Mouse (Mus musculus): Measurements from ENCODE around the gene Nelfcd. TPM values are rescaled to one million over a fixed set of nuclear protein-coding genes. Genes with fewer than 3 reads are reported as not detected.

Gene Nelfcd
- total RNA-seq, 1 experiment = 63.8 TPM

- Histone ChIP-seq H3K9me3 (ENCODE audit: control insufficient read depth, insufficient read depth, low read depth, low read length) (no peaks in the 10 kb centered on the region), H3K4me3 (ENCODE audit: insufficient read depth in 1 of 2, low read depth in 1 of 2, low read length in 2 of 2, poor library complexity in 1 of 2, severe bottlenecking in 1 of 2) (no peak overlapping the region), H3K9ac (ENCODE audit: insufficient read depth, low read depth, low read length, poor library complexity, severe bottlenecking) (no peak overlapping the region), H3K27ac (ENCODE audit: insufficient read depth, low read depth, low read length, poor library complexity, severe bottlenecking) (no peak overlapping the region), H3K4me1 (ENCODE audit: control insufficient read depth in 2 of 2, insufficient read depth in 2 of 2, low read length in 2 of 2, poor library complexity in 1 of 2) (no peaks in the 10 kb centered on the region), H3K36me3 (ENCODE audit: control insufficient read depth, insufficient read depth, low read length, poor library complexity, severe bottlenecking) (peaks cover 42% of the 10 kb centered on the region)
- in situ Hi-C loops (cut with MboI; ENCODE audit: low sequenced_read_pairs in 2 of 2, unreplicated experiment in 2 of 2) = no loop called here
- no peak for DNase-seq (ENCODE audit: low read depth, low spot score)
- TF ChIP-seq ZC3H11A (IDR thresholded peaks at IDR 0.05; ENCODE audit: borderline replicate concordance, low read depth, low read length) (no peak), CHD2 (IDR thresholded peaks at IDR 0.05; ENCODE audit: low read depth, low read length) (no peak), MAFK (IDR thresholded peaks at IDR 0.05; ENCODE audit: insufficient read depth, low read depth, low read length) (no peak)
Measured at GRCm38 (mm10) chr2:174421107-174421506, 5.5 kb downstream of the Nelfcd start.

- DNase-seq (ENCODE audit: low read depth, low spot score) = no peak
- Histone ChIP-seq H3K9ac (ENCODE audit: insufficient read depth, low read depth, low read length, poor library complexity, severe bottlenecking) (no peak overlapping the region), H3K36me3 (ENCODE audit: control insufficient read depth, insufficient read depth, low read length, poor library complexity, severe bottlenecking) (peaks cover 72% of the 10 kb centered on the region), H3K4me3 (ENCODE audit: insufficient read depth in 1 of 2, low read depth in 1 of 2, low read length in 2 of 2, poor library complexity in 1 of 2, severe bottlenecking in 1 of 2) (no peak overlapping the region), H3K4me1 (ENCODE audit: control insufficient read depth in 2 of 2, insufficient read depth in 2 of 2, low read length in 2 of 2, poor library complexity in 1 of 2) (no peaks in the 10 kb centered on the region), H3K9me3 (ENCODE audit: control insufficient read depth, insufficient read depth, low read depth, low read length) (no peaks in the 10 kb centered on the region), H3K27ac (ENCODE audit: insufficient read depth, low read depth, low read length, poor library complexity, severe bottlenecking) (no peak overlapping the region)
- TF ChIP-seq CHD2 (IDR thresholded peaks at IDR 0.05; ENCODE audit: low read depth, low read length) = no peak
- no peak for TF ChIP-seq ZC3H11A (IDR thresholded peaks at IDR 0.05; ENCODE audit: borderline replicate concordance, low read depth, low read length)
- no peak for TF ChIP-seq MAFK (IDR thresholded peaks at IDR 0.05; ENCODE audit: insufficient read depth, low read depth, low read length)
- no peak for TF ChIP-seq HCFC1 (IDR thresholded peaks at IDR 0.05; ENCODE audit: borderline replicate concordance, insufficient read depth, low read length)
- TF ChIP-seq ZNF384 (IDR thresholded peaks at IDR 0.05; ENCODE audit: low read depth, low read length) = no peak
- in situ Hi-C loops (cut with MboI; ENCODE audit: low sequenced_read_pairs in 2 of 2, unreplicated experiment in 2 of 2) = no loop called here
Measured at GRCm38 (mm10) chr2:174424301-174425085, 8.9 kb downstream of the Nelfcd start.

- no peaks in the 10 kb centered on the region for H3K9me3 ChIP-seq (ENCODE audit: control insufficient read depth, insufficient read depth, low read depth, low read length)
- no peaks in the 10 kb centered on the region for H3K4me1 ChIP-seq (ENCODE audit: control insufficient read depth in 2 of 2, insufficient read depth in 2 of 2, low read length in 2 of 2, poor library complexity in 1 of 2)
- H3K9ac ChIP-seq (ENCODE audit: insufficient read depth, low read depth, low read length, poor library complexity, severe bottlenecking) = no peak overlapping the region
- no peak for TF ChIP-seq CHD2 (IDR thresholded peaks at IDR 0.05; ENCODE audit: low read depth, low read length)
- TF ChIP-seq MAFK (IDR thresholded peaks at IDR 0.05; ENCODE audit: insufficient read depth, low read depth, low read length) = no peak
- no peak for TF ChIP-seq ZC3H11A (IDR thresholded peaks at IDR 0.05; ENCODE audit: borderline replicate concordance, low read depth, low read length)
- TF ChIP-seq HCFC1 (IDR thresholded peaks at IDR 0.05; ENCODE audit: borderline replicate concordance, insufficient read depth, low read length) = no peak
- TF ChIP-seq ZNF384 (IDR thresholded peaks at IDR 0.05; ENCODE audit: low read depth, low read length) = no peak
- no peak for DNase-seq (ENCODE audit: low read depth, low spot score)
- H3K36me3 ChIP-seq (ENCODE audit: control insufficient read depth, insufficient read depth, low read length, poor library complexity, severe bottlenecking) = peaks cover 71% of the 10 kb centered on the region
- no peak overlapping the region for H3K27ac ChIP-seq (ENCODE audit: insufficient read depth, low read depth, low read length, poor library complexity, severe bottlenecking)
- H3K4me3 ChIP-seq (ENCODE audit: insufficient read depth in 1 of 2, low read depth in 1 of 2, low read length in 2 of 2, poor library complexity in 1 of 2, severe bottlenecking in 1 of 2) = no peak overlapping the region
- in situ Hi-C loops (cut with MboI; ENCODE audit: low sequenced_read_pairs in 2 of 2, unreplicated experiment in 2 of 2) = no loop called here
Measured at GRCm38 (mm10) chr2:174426856-174427255, 11.3 kb downstream of the Nelfcd start.

GRCm38 (mm10) chr2:174428076-174428835 is 12.7 kb downstream of the Nelfcd start:
- Histone ChIP-seq H3K27ac (ENCODE audit: insufficient read depth, low read depth, low read length, poor library complexity, severe bottlenecking) (no peak overlapping the region), H3K9ac (ENCODE audit: insufficient read depth, low read depth, low read length, poor library complexity, severe bottlenecking) (no peak overlapping the region), H3K4me1 (ENCODE audit: control insufficient read depth in 2 of 2, insufficient read depth in 2 of 2, low read length in 2 of 2, poor library complexity in 1 of 2) (no peaks in the 10 kb centered on the region; a peak in 1 of 4 replicates), H3K4me3 (ENCODE audit: insufficient read depth in 1 of 2, low read depth in 1 of 2, low read length in 2 of 2, poor library complexity in 1 of 2, severe bottlenecking in 1 of 2) (no peak overlapping the region), H3K36me3 (ENCODE audit: control insufficient read depth, insufficient read depth, low read length, poor library complexity, severe bottlenecking) (peaks cover 67% of the 10 kb centered on the region), H3K9me3 (ENCODE audit: control insufficient read depth, insufficient read depth, low read depth, low read length) (no peaks in the 10 kb centered on the region)
- no peak for DNase-seq (ENCODE audit: low read depth, low spot score)
- TF ChIP-seq HCFC1 (IDR thresholded peaks at IDR 0.05; ENCODE audit: borderline replicate concordance, insufficient read depth, low read length) (no peak), CHD2 (IDR thresholded peaks at IDR 0.05; ENCODE audit: low read depth, low read length) (no peak), MAFK (IDR thresholded peaks at IDR 0.05; ENCODE audit: insufficient read depth, low read depth, low read length) (no peak), ZNF384 (IDR thresholded peaks at IDR 0.05; ENCODE audit: low read depth, low read length) (no peak), ZC3H11A (IDR thresholded peaks at IDR 0.05; ENCODE audit: borderline replicate concordance, low read depth, low read length) (no peak)
- in situ Hi-C loops (cut with MboI; ENCODE audit: low sequenced_read_pairs in 2 of 2, unreplicated experiment in 2 of 2) = no loop called here

Data from ES-E14 (cell line).